Mouse (Mus musculus) limb, embryonic 12.5 days (tissue): ENCODE results near the gene Ssb. TPM values are rescaled to one million over a fixed set of nuclear protein-coding genes. Genes with fewer than 3 reads are reported as not detected.

ENCODE experiments used
- ATAC-seq: fragments of 200-750 bp; cut with Nextera tagmentation; 2 replicates; pipeline ENCODE4 v1.8.0; 2017; ENCODE audit warnings: low read depth, moderate TSS enrichment; ENCODE audit not compliant: insufficient number of reproducible peaks, insufficient read depth, low FRiP score, low TSS enrichment
- H3K27ac ChIP-seq: fragments of 300-500 bp; sonication (generic); 2 replicates; pipeline ENCODE4 v1.5.1; 2016; ENCODE audit warnings: mild to moderate bottlenecking, moderate library complexity
- H3K27me3 ChIP-seq: fragments of 300-500 bp; sonication (generic); 2 replicates; pipeline ENCODE4 v1.6.1; 2016; ENCODE audit warnings: mild to moderate bottlenecking, moderate library complexity
- H3K36me3 ChIP-seq: fragments of 300-500 bp; sonication (generic); 2 replicates; pipeline ENCODE4 v1.6.1; 2016; ENCODE audit warnings: mild to moderate bottlenecking, moderate library complexity
- H3K4me1 ChIP-seq: fragments of 300-500 bp; sonication (generic); replicated peaks from 2 replicates; pipeline ENCODE4 v1.6.1; 2016
- H3K4me2 ChIP-seq: fragments of 300-500 bp; sonication (generic); 2 replicates; pipeline ENCODE4 v1.6.1; 2016; ENCODE audit warnings: mild to moderate bottlenecking, moderate library complexity
- H3K4me3 ChIP-seq: fragments of 300-500 bp; sonication (generic); replicated peaks from 2 replicates; pipeline ENCODE4 v1.5.1; 2016; ENCODE audit warnings: mild to moderate bottlenecking
- H3K9ac ChIP-seq: fragments of 300-500 bp; sonication (generic); replicated peaks from 2 replicates; pipeline ENCODE4 v1.6.1; 2016; ENCODE audit warnings: mild to moderate bottlenecking, moderate library complexity
- H3K9me3 ChIP-seq: fragments of 300-500 bp; sonication (generic); 2 replicates; pipeline ENCODE4 v1.6.1; 2016; ENCODE audit warnings: mild to moderate bottlenecking, moderate library complexity
- WGBS: fragments of 180-500 bp; shearing (Covaris S2); methylation state at CpG from one replicate; pipeline ENCODE4 v1.1.7; 2016; 5-methylcytosine and 5-hydroxymethylcytosine counted together
- polyA plus RNA-seq: library from polyadenylated mRNA; unstranded; fragments of >200 nt; fragmentation: Nextera tagmentation; extraction: Ambion mirVana; gene quantifications from 2 replicates; pipeline ENCODE4 v1.2.1, GENCODE M21; 2016

Ssb gene
- polyA plus RNA-seq, 1 experiment from 2014 or later, result 365 TPM

- Histone ChIP-seq H3K4me1 (no peaks in the 10 kb centered on the region), H3K4me2 (no peak overlapping the region), H3K9me3 (no peaks in the 10 kb centered on the region), H3K9ac (no peak overlapping the region), H3K27ac (no peak overlapping the region), H3K4me3 (no peak overlapping the region), H3K27me3 (no peaks in the 10 kb centered on the region), H3K36me3 (peaks cover 77% of the 10 kb centered on the region)
- ATAC-seq, result no peak
- 90% methylated on average over 8 of the region's 8 CpGs for WGBS
These were observed 31.2 kb upstream of the Ssb start for GRCm38 (mm10) chr2:69830116-69830515.

GRCm38 (mm10) chr2:69837244-69837967 lies 24.0 kb upstream of the Ssb start:
- H3K9ac ChIP-seq, result no peak overlapping the region
- no peak overlapping the region for H3K27ac ChIP-seq
- no peaks in the 10 kb centered on the region for H3K27me3 ChIP-seq
- H3K36me3 ChIP-seq, result peaks cover 46% of the 10 kb centered on the region
- no peaks in the 10 kb centered on the region for H3K9me3 ChIP-seq
- WGBS, result 77% methylated on average over 7 of the region's 7 CpGs
- ATAC-seq, result no peak
- H3K4me1 ChIP-seq, result no peaks in the 10 kb centered on the region
- no peak overlapping the region for H3K4me2 ChIP-seq
- no peak overlapping the region for H3K4me3 ChIP-seq

GRCm38 (mm10) chr2:69837996-69838395 lies 23.4 kb upstream of the Ssb start:
- H3K27me3 ChIP-seq, result no peaks in the 10 kb centered on the region
- H3K4me2 ChIP-seq, result no peak overlapping the region
- no peaks in the 10 kb centered on the region for H3K4me1 ChIP-seq
- H3K27ac ChIP-seq, result no peak overlapping the region
- ATAC-seq, result no peak
- 37% methylated on average over 3 of the region's 3 CpGs for WGBS
- no peaks in the 10 kb centered on the region for H3K9me3 ChIP-seq
- no peak overlapping the region for H3K4me3 ChIP-seq
- H3K9ac ChIP-seq, result no peak overlapping the region
- H3K36me3 ChIP-seq, result peaks cover 40% of the 10 kb centered on the region

GRCm38 (mm10) chr2:69838707-69839106 lies 22.7 kb upstream of the Ssb start:
- H3K9ac ChIP-seq, result no peak overlapping the region
- peaks cover 33% of the 10 kb centered on the region for H3K36me3 ChIP-seq
- H3K27me3 ChIP-seq, result no peaks in the 10 kb centered on the region
- H3K4me3 ChIP-seq, result no peak overlapping the region
- no peak overlapping the region for H3K27ac ChIP-seq
- no peaks in the 10 kb centered on the region for H3K9me3 ChIP-seq
- H3K4me2 ChIP-seq, result no peak overlapping the region
- H3K4me1 ChIP-seq, result no peaks in the 10 kb centered on the region
- ATAC-seq, result no peak

- Histone ChIP-seq H3K4me1 (no peaks in the 10 kb centered on the region), H3K4me3 (no peak overlapping the region), H3K36me3 (peaks cover 18% of the 10 kb centered on the region), H3K27me3 (no peaks in the 10 kb centered on the region), H3K9ac (no peak overlapping the region), H3K4me2 (no peak overlapping the region), H3K27ac (no peak overlapping the region), H3K9me3 (no peaks in the 10 kb centered on the region)
- WGBS, result 19% methylated on average over 6 of the region's 6 CpGs
- no peak for ATAC-seq
These were observed 21.1 kb upstream of the Ssb start for GRCm38 (mm10) chr2:69840261-69840660.

GRCm38 (mm10) chr2:69849215-69849614 lies 12.1 kb upstream of the Ssb start:
- H3K4me1 ChIP-seq, result no peaks in the 10 kb centered on the region
- H3K9ac ChIP-seq, result no peak overlapping the region
- no peaks in the 10 kb centered on the region for H3K9me3 ChIP-seq
- H3K4me3 ChIP-seq, result no peak overlapping the region
- H3K27ac ChIP-seq, result no peak overlapping the region
- no peak for ATAC-seq
- no peaks in the 10 kb centered on the region for H3K27me3 ChIP-seq
- 78% methylated on average over 6 of the region's 6 CpGs for WGBS
- no peaks in the 10 kb centered on the region for H3K36me3 ChIP-seq
- H3K4me2 ChIP-seq, result no peak overlapping the region

GRCm38 (mm10) chr2:69851427-69852058 lies 9.8 kb upstream of the Ssb start:
- Histone ChIP-seq H3K4me1 (no peaks in the 10 kb centered on the region), H3K9me3 (no peaks in the 10 kb centered on the region), H3K36me3 (no peaks in the 10 kb centered on the region), H3K4me3 (no peak overlapping the region), H3K27me3 (no peaks in the 10 kb centered on the region), H3K27ac (no peak overlapping the region), H3K4me2 (no peak overlapping the region), H3K9ac (no peak overlapping the region)
- no peak; the same call in 1 of the 2 replicates for ATAC-seq
- 50% methylated on average over 2 of the region's 2 CpGs for WGBS

- 70% methylated on average over 8 of the region's 8 CpGs for WGBS
- Histone ChIP-seq H3K36me3 (no peaks in the 10 kb centered on the region), H3K9me3 (no peaks in the 10 kb centered on the region), H3K4me2 (no peak overlapping the region), H3K9ac (no peak overlapping the region), H3K27me3 (no peaks in the 10 kb centered on the region), H3K27ac (no peak overlapping the region), H3K4me3 (no peak overlapping the region), H3K4me1 (no peaks in the 10 kb centered on the region)
- ATAC-seq, result no peak
These were observed 5.0 kb upstream of the Ssb start for GRCm38 (mm10) chr2:69856392-69856791.

- H3K4me2 ChIP-seq, result no peak overlapping the region
- peaks cover 5% of the 10 kb centered on the region; the same call in 1 of the 2 replicates for H3K4me1 ChIP-seq
- no peak for ATAC-seq
- no peaks in the 10 kb centered on the region for H3K36me3 ChIP-seq
- no peaks in the 10 kb centered on the region for H3K9me3 ChIP-seq
- H3K27me3 ChIP-seq, result no peaks in the 10 kb centered on the region
- H3K4me3 ChIP-seq, result no peak overlapping the region
- no peak overlapping the region for H3K9ac ChIP-seq
- WGBS, result 71% methylated on average over 1 of the region's 1 CpGs
- no peak overlapping the region for H3K27ac ChIP-seq
These were observed 3.5 kb upstream of the Ssb start for GRCm38 (mm10) chr2:69857882-69858281.

- H3K4me3 ChIP-seq, result peak overlapping the region; percentile 98
These were observed 350 bp upstream of the Ssb start for GRCm38 (mm10) chr2:69860972-69861452.

GRCm38 (mm10) chr2:69862117-69862657 lies 825 bp downstream of the Ssb start:
- no peak for ATAC-seq
- peak overlapping the region; percentile 85 for H3K4me2 ChIP-seq
- WGBS, result 3% methylated on average over 13 of the region's 13 CpGs
- peaks cover 29% of the 10 kb centered on the region for H3K36me3 ChIP-seq
- peak overlapping the region; percentile 99 for H3K9ac ChIP-seq
- peak overlapping the region; percentile 98 for H3K4me3 ChIP-seq
- H3K9me3 ChIP-seq, result no peaks in the 10 kb centered on the region
- peaks cover 18% of the 10 kb centered on the region for H3K4me1 ChIP-seq
- H3K27ac ChIP-seq, result peak overlapping the region; percentile 95; the same call in 1 of the 2 replicates
- no peaks in the 10 kb centered on the region for H3K27me3 ChIP-seq

More at GRCm38 (mm10) chr2:69860972-69861452, 350 bp upstream of the Ssb start:
- 12% methylated on average over 12 of the region's 13 CpGs for WGBS
- Histone ChIP-seq H3K27ac (peak overlapping the region; percentile 95), H3K9me3 (no peaks in the 10 kb centered on the region), H3K4me2 (peak overlapping the region; percentile 85), H3K36me3 (peaks cover 19% of the 10 kb centered on the region), H3K9ac (peak overlapping the region; percentile 99; the same call in 1 of the 2 replicates), H3K4me1 (peaks cover 18% of the 10 kb centered on the region), H3K27me3 (no peaks in the 10 kb centered on the region)
- peak; percentile 82 for ATAC-seq
